Mouse (Mus musculus): Measurements from ENCODE around the gene E030018B13Rik.
A peak's percentile ranks its signal among the peaks of the same experiment; 100 is the strongest.

E030018B13Rik gene

DNA sequence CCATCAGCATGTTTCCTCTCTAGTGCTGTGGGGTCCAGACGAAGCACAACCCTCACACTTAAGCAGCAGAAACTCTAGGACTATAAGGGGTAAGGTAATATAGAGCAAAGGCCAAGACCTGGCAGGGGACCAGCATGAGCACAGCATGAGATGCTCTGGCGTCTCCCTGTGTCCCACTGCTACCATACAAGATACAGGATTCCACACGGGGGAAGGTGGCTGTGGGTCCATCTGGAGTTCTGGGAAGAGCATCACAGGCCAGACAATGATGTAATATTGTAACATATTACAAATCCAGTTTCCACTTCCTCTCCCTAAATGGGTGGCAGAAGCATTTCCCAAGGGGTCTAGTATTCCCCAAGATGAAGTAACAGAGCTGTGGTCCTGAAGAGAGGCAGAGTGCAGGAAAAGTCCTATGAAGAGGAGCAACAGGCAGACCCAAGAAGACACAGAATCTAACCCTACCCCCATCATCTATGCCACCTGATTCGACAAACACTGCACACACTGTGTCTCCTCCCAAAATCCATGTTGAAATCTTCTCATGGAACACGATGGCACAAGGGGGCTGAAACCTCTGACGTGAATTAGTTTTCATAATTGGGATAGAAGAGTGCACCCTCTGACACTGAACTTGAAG lies at the start of gene E030018B13Rik:
Gene E030018B13Rik (plus strand): TSS at position 590 of the 640 bp plus-strand sequence.
- no peak for DNase-seq

DNA sequence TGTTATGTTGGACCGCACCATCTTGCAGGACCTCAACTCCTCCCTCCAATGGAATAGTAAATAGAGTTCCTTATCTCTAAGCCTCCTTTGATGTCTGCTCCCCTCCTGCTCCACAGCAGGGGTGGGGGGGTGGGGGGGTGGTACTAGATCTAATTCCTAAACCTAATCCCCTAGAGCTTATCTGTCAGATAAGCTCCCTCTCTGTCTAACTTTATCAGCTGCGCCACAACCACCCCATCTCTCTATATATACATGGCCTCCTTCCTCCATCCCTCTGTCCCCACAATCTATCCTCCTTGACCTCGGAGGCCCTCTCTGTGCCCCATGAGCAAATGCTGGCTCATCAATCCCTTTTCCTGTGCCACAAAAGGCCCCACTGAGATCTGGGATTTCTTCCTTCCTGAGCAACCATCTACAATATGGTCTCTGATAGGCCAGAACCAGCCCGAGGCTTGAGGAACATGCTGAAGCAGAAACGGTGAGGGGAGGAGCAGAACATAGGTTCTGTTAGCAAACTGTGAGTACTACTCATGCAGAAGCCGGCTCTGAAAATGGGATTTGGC lies 48.2 kb upstream of the E030018B13Rik start:
- no peak for DNase-seq

DNA sequence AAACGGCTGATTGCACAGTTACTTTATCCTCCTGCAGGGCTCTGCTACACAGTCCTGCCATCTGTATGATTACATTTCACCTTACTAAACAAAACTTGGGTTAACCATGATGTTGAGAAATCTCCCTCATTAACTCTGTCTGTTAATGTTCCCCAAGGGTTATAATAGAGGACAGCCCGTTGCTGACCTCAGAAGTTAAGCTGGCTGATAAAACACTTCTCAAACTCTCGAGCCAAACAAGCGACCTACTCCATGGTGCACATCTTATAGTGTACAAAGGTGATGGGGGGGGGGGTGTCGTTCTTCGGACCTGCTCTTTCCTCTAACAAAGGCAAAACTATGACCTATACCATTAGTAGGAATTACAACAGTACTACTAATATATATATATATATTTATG lies 45.0 kb upstream of the E030018B13Rik start:
- DNase-seq, result peak; percentile 33

DNA sequence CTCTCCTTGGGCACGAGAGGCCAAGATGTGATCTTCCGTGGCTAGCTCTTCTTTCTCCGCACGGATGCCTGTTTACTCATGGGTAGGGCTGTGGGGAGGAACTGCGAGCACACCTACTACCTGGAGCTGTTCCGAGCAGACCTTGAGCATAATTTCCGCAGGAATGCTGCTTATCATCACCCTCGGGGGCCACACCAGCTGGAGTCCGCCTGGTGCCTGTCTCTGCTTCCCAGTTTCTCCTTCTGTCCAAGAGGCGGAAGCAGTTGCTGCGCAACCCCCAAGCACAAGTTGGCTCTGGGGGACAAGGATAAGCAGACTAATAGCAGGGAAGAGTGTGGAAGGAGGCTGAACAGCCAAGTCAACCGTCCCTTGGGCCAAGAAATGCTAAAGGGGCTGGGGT lies 42.8 kb upstream of the E030018B13Rik start:
- DNase-seq, result no peak

DNA sequence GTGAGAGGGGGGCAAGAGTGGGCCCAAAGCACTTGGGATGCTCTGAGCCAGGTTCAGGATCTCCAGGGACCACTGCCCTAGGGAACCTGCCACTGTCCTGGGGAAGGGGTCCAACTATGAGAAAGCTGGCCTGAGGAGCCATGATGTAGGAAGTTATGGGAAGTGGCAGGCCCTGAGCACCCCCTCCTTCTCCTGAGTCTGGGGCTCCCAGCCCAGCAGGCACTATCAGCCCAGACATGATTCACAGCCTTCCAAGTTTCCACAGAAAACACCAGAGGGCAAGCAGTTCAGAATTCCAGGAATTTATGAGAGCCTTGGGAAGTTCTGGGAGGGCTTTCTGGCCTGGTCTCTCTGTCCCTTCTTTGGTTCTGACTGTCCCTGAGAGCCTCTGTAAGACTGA lies 41.0 kb upstream of the E030018B13Rik start:
- DNase-seq, result no peak

DNA sequence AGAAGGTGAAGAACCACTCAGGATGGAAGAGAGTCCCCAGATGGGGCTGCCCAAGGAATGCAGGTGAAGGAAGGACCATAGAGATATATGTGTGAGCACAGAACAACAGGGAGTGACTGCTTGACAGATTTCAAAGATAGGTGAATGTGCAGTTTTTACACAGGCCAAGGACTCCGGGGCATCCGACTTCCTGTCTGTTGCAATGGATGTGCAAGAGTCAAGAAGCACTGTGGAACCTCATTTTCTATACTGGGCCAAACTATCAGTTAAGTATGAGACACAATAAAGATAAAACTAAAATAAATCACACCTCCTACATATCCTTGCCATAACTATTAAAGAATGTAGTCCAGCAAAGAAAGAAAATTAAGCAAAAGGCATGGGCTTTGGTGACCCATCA lies 40.0 kb upstream of the E030018B13Rik start:
- DNase-seq, result no peak

DNA sequence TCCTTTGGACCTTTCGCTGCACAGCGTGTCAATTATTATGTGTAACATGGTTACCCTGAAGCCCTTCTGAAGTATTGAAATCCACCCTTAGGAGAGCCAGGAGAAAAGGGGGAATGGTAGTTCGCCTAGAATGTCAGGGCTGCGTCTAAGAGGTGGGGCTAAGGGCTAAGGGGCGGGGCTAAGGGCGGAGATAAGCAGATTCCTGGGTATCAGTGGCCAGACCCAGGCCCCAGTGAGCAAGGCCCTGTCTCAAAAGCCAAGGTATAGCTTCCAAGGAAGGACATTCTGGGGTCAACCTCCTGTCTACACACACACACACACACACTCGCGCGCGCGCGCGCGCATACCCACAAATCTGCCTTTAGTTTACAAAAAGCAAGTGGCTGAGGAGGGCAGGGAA lies 39.0 kb upstream of the E030018B13Rik start:
- DNase-seq, result no peak

DNA sequence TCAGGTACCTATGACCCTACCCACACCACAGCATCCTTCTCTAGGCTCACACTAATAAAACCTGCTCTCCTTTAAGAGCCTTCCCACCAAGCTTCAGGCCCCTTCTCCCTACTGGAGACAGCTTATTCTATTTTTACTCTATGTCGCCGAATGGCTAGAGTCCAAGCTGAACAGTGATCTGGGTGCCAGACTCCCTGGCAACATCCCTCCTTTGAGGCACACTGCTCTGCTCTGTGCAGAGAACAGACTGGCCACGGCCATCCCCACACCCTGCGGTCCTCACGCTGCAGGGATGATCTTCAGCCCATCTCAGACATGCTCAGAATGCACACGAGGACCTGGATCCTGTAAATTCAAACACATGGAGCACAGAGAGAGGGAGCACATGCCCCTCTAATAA lies 37.1 kb upstream of the E030018B13Rik start:
- no peak for DNase-seq

DNA sequence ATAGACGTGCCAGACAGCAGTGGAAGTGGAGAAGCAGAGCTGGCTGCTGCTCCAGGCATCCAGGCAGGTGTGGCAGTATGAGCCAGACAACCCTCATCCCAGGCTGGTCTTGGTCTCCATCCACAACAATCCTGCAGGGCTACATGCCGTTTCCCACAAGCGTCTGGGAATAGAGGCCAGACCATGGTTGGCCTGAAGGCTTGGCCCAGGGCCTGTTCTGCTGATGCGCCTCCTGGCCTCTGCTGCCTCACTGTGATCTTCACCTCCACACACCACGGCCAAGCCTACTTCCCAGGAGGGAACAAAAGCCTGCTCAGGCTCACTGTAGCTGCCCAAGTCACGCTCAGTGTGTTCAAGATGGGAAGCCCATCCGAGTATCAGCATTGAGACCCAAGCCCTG lies 33.9 kb upstream of the E030018B13Rik start:
- no peak for DNase-seq

DNA sequence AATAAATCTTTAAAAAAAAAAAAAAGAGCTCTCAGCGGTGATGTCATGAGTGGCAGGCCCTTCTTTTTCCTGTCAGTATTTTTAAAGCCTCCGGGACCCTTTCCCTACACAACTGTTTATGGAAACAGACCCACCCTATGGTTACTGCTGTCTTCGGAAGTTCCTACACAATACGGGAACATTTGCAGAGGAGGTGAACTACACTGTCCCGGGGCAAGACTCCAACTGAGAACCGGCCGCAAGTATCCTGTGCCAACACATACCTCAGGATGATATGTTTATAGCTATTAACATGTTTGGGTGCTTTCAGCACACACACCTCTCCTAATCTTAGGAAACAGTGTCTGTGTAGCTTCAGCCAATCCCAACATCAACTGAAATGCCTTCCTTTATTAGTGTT lies 31.6 kb upstream of the E030018B13Rik start:
- no peak for DNase-seq

DNA sequence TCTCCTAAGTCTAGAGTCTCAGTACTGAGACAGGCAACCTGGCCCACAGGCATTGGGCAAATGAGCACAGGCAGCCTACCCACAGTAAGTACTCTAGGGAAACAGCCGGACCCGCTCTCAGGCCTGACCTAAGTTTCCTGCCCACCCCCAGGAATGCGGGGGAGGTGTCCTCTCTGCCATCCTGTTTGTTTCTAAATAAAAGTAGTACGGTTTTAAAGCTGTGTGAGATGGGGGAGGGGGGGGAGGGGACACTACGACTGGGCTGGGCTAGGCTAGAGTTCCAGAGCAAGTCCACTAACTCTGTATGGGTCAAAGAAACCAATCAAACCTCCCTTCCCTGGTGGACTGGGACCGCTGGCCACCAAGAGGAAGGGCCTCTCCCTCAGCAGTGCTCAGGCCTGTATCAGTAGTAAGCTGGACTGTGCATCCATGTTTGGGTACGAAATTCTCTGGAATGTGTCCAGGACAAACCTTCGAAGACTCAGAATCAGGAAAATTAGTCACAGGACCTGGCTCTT lies 29.6 kb upstream of the E030018B13Rik start:
- peak; percentile 56 for DNase-seq

DNA sequence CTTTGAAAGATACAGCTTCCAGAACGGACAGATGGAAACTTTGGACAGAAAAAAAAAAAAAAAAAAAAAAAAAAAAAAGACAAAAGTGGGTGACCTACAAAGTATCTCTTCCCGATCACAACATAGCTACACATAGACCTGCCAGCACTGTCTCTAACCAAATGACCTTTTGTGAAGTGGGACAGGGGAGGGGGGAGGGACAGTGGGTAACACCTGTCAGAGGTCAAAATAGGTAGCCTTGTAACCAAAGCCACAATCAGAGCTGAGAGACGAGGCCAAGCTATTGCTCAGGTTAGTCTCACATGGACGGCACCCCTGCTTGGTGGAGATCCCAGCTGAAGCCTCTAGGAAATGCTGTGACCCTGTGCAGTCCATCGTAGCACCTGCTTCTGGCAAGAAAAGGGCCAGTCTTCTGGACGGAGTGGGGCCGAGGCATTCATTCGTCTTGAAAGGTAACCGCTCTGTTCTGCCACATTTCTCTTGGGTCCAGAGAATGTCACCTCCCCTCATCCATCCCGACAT lies 29.0 kb upstream of the E030018B13Rik start:
- DNase-seq, result no peak

DNA sequence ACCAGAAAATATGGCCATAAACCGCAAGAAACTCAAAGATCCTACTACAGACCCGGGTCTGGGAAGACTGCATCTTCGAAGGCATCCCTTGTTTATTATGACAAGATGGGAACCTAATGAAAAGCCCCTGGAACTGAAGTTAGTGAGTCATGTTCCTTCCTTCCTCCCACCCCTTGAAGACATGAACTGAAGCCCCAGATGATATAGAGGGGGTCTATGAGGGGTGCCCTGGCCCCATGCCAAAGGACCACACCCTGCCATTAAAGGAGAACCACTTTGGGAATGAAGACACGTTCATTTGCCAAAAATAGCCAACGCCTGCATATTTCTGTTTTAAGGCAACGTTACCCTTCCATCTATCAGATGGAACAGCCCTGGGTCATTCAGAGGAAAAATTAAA lies 28.0 kb upstream of the E030018B13Rik start:
- no peak for DNase-seq

DNA sequence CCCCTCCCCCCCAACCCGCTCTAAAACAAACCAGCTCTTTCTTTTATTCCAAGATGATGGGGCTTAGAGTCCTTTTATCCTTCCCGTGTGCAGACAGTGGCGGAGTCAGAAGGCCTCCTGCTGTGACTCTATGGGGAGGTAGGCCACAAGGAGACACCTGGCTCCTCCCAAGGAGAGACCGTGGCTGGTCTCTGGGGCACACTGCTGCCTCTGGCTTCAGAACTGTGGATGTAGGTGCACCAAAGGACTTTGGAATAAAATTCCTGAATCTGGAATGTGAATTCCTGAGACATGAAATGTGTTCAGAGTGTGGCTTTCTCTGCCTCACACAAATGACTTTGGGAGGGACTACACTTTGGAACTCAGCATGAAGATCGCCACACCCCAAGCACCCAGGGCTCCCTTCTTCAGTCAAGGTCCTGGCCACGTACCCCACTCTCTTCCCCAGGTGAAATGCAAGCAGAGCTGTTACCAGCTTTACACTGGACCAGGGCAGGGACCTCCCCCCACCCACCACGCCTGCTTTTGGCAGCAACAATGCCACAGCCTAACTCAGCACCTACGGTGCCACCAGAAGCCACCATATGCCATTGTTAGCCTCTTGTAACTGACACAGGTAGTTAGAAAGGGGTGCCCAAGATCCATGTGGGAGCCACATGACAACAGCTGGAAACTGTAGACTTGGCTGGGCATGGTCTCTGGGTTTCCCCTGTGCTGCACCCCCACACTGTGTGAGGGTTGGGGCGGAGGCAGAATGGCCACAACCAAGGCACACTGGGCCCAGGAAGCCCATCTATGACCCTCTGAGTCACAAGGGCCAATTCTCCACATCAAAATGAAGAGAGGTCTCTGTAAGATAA lies 27.3 kb upstream of the E030018B13Rik start:
- peak; percentile 53 for DNase-seq

DNA sequence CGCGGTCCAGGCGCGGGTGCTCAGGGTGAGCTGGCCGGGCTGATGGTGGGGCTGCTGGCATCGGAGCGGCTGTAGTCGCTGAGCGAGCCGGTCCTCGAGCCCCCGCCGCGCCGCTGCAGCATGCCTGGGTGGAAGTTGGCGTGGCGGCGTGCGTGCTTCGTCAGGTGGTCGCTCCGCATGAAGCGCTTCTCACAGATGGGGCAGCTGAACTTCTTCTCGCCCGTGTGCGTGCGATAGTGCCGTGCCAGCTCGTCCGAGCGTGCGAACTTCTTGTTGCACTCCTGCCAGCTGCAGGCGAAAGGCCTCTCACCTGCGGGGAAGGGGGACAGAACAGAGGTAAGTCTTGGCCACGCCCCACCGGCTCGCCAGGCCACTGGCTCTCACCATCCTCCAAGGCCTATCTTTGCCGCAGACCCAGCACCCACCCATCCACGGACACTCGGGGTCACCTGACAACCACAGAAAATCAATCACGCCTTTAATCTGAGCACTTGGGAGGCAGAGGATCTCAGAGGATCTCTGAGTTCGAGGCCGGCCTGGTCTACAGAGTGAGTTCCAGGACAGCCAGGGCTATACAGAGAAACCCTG lies 25.1 kb upstream of the E030018B13Rik start:
- peak; percentile 36 for DNase-seq

DNA sequence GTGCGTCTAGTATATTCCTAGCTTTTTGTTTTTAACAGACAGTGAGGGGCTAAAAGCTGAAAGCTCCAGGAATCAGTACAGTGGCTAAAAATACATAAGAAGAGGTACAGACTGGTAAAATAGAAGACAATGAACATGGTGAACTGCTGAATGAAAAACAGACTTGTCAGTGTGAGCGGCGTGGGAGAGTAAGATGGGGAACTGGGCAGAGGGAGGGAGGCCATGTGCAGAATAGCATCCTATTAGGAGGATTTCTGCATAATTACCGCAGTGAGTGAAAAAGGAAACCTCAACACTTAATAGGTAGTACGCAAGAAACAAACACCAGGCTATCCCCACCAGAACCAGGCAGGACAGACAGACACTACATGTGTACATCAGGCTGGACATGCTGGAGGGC lies 23.5 kb upstream of the E030018B13Rik start:
- DNase-seq, result no peak

DNA sequence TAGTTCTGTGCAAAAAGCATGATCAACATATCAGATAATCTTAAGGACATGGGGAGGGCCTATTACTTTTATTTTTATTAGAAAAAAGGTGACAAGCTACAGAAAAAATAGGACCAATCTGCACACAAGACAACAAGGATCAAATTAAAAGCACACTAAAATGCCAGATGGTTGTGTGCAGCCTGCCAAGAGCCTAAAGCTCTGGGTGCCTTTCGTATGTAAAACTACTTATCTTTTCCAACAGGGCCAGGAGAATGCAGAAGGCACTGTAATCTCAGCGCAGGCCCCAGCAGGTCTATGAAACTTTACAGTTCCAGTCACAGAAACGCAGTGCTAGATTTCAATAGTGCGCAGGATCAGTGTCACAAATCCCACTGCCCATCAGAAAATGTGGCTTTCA lies 22.9 kb upstream of the E030018B13Rik start:
- no peak for DNase-seq

DNA sequence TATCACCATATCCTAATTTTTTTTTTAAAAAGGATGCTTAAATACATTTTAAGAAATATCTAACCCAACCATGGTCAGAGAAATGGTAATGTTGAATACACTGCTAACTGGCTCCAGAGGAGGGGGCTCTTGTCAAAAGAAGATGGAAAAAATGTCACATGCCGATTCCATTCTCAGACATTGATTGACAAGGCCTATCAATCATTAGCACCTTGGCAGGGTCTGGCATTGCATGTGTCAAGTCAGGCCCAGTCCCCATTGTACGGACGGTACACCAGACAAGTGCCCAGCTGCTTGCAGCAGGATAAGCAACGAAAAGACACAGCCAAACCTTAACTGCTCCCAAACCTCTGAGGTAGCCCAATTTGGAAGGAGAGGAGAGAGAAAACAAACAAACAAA lies 22.0 kb upstream of the E030018B13Rik start:
- DNase-seq, result peak; percentile 88

DNA sequence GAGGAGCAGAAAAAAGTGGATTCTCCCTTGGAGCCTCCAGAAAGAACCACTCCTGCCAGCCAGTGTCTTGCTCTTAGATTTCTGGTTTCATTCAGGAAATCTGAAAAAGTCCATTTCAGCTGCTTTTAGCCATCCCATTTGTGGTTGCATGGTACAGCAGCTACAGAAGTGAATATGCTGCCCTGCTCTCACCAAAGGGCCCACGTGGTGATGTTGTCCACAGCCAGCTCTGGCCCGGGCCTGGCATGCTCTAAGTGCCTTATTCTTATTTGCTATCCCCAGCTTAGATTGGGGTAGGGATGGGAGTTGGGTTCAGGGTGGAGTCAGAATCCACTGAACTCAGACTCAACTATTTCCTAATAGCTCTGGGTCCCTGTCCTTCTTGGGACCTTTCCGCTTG lies 21.4 kb upstream of the E030018B13Rik start:
- DNase-seq, result peak; percentile 31

DNA sequence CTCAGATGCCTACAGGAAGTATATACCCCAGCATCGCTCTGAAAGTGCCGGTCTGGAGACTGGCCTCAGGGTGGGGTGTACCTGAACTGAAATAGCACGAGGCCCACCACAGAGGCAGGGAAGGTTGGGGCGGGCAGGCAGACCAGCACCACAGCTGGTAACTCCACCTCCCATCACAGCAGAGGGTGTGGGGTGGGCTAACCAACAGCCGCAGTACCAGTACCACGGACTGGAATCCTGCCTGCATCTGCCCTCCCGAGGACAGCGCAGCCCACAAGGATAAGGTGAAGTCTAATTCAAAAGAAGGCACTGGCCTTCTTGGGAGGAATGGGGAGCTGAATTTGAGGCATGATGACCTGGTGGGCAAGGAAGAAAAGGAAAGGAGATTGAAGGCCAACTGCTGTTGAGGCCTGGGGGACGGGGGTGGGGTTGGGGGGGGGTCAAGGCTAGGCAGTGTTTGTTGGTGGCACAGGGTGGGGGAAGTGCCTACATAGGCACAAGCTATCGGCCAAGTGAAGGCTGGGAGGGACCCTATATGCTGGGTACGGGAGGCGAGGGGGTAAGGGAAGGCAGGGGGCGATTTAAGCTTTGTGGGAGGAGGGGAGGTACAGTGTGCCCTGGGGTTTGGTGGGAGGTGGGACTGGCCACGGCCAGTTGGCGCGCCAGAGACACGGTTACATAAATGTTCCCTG lies 20.2 kb upstream of the E030018B13Rik start:
- DNase-seq, result peak; percentile 42

DNA sequence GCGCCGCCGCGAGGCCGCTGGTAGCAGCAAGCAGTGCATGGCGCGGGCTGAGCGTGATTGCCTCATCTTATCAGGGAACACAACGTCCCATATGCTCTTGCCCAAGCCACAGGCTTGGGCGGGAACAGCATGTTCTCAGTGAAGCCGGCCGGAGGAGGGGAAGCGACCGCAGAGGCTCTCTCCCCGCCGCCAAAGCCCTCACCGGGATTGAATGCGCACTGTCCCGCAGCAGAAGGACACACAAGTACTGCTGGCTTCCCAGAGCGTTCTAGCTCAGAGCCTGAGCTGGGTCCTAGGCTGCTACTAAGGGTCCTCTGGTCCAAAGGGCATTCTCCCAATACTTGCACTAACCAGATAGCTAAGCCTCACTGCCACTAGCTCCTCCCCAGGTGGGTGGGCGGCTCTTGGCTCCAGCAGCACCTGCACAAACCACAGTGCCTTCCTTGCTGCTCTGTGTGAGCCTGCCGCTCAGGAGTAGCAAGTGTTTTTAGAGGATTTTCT lies 19.6 kb upstream of the E030018B13Rik start:
- peak; percentile 96 for DNase-seq

DNA sequence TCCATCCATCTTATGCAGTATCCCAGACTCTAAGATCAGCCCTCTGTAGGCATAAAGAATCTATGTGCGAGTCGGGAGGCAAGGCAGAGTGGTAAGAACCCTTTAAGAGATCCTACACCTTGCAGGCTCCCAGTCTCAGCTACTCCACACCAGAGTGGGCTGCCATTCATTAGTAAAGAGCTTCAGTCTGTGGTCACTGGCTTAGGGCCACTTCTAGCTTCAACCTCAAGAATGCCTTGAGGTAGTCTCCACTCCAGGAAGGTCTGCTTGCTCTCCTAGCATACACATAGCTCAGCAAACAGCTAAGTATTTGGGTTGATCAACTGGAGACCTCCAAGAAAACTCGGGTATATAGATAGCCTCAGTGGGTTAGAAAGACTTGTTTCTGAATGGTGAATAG lies 19.0 kb upstream of the E030018B13Rik start:
- peak; percentile 26 for DNase-seq

Measured in kidney, adult 9 months (tissue).